Mouse (Mus musculus) CH12.LX (cell line): ENCODE measurements around the gene Fry. TPM values are rescaled to one million over a fixed set of nuclear protein-coding genes. Genes with fewer than 3 reads are reported as not detected.

ENCODE experiments used
- DNase-seq: peaks from one replicate; pipeline ENCODE4 v3.0.0-alpha.2; 2013; ENCODE audit errors: extremely low read depth
- H3K27ac ChIP-seq: 2 replicates; pipeline ENCODE4 v1.5.1; 2012; ENCODE audit warnings: low read depth, mild to moderate bottlenecking, control low read depth, moderate library complexity; ENCODE audit not compliant: insufficient read depth
- H3K27me3 ChIP-seq: replicated peaks from 2 replicates; pipeline ENCODE3; 2012; ENCODE audit warnings: inconsistent platforms
- H3K36me3 ChIP-seq, 2 experiments: replicated peaks in 1 of 2; 2 replicates each; pipeline versions ENCODE3 to v1.6.1; 2012; ENCODE audit warnings: inconsistent platforms in 1 of 2, low read length in 1 of 2, mild to moderate bottlenecking in 1 of 2, mixed read lengths in 1 of 2, moderate library complexity in 1 of 2; ENCODE audit not compliant: control insufficient read depth in 1 of 2, insufficient read depth in 1 of 2
- H3K4me1 ChIP-seq, 2 experiments: 2 replicates each; pipeline ENCODE4 v1.6.1; 2012; ENCODE audit warnings: inconsistent platforms in 1 of 2, moderate library complexity in 1 of 2; ENCODE audit not compliant: insufficient read depth in 2 of 2, control insufficient read depth in 1 of 2
- H3K4me2 ChIP-seq: 2 replicates; pipeline ENCODE4 v1.6.1; 2012; ENCODE audit warnings: low read depth, mild to moderate bottlenecking, control low read depth; ENCODE audit not compliant: poor library complexity, insufficient read depth, severe bottlenecking
- H3K4me3 ChIP-seq, 3 experiments: fragments of 150-350 bp in 1 of 3; sonication (generic) in 1 of 3; replicated peaks in 1 of 3; 2 replicates each; pipeline versions ENCODE3 to v1.5.1; 2011 to 2012; ENCODE audit warnings: low read depth in 2 of 3, low read length in 2 of 3, mild to moderate bottlenecking in 2 of 3, moderate library complexity in 2 of 3, control low read depth in 1 of 3, improper control_type of control experiment in 1 of 3, inconsistent platforms in 1 of 3, mixed read lengths in 1 of 3; ENCODE audit not compliant: poor library complexity in 1 of 3
- H3K79me2 ChIP-seq: replicated peaks from 2 replicates; pipeline ENCODE4 v1.6.1; 2012; ENCODE audit warnings: mild to moderate bottlenecking, moderate library complexity; ENCODE audit not compliant: control insufficient read depth, poor library complexity, insufficient read depth, severe bottlenecking; ENCODE audit errors: extremely low read depth
- H3K9ac ChIP-seq: 2 replicates; pipeline ENCODE4 v1.6.1; 2012; ENCODE audit warnings: low read depth, mild to moderate bottlenecking, control low read depth, moderate library complexity; ENCODE audit not compliant: insufficient read depth
- H3K9me3 ChIP-seq: replicated peaks from 2 replicates; pipeline ENCODE3; 2012; ENCODE audit warnings: low read length, inconsistent platforms, mixed read lengths
- CHD2 ChIP-seq: IDR thresholded peaks from 2 replicates; pipeline ENCODE4 v1.6.1; 2011; ENCODE audit warnings: low read length, improper control_type of control experiment
- ELF1 ChIP-seq: IDR thresholded peaks from 2 replicates; pipeline ENCODE4 v1.6.1; 2014; ENCODE audit warnings: low read depth, mild to moderate bottlenecking, inconsistent platforms, low read length, improper control_type of control experiment
- IRF4 ChIP-seq: IDR thresholded peaks from 2 replicates; pipeline ENCODE4 v1.6.1; 2014; ENCODE audit warnings: low read depth, mild to moderate bottlenecking, inconsistent platforms, low read length, improper control_type of control experiment
- JUN ChIP-seq: IDR thresholded peaks from 2 replicates; pipeline ENCODE4 v1.6.1; 2011; ENCODE audit warnings: low read depth, mild to moderate bottlenecking, low read length, improper control_type of control experiment, moderate library complexity; ENCODE audit not compliant: insufficient read depth
- KAT2A ChIP-seq: IDR thresholded peaks from 2 replicates; pipeline ENCODE4 v1.6.1; 2012; ENCODE audit warnings: low read length, improper control_type of control experiment, inconsistent platforms; ENCODE audit not compliant: insufficient replicate concordance
- MAX ChIP-seq: IDR thresholded peaks from 2 replicates; pipeline ENCODE4 v1.6.1; 2011; ENCODE audit warnings: low read length, improper control_type of control experiment
- MAZ ChIP-seq: IDR thresholded peaks from 2 replicates; pipeline ENCODE4 v1.6.1; 2012; ENCODE audit warnings: low read depth, mild to moderate bottlenecking, inconsistent platforms, low read length, improper control_type of control experiment, moderate library complexity
- MXI1 ChIP-seq: IDR thresholded peaks from 2 replicates; pipeline ENCODE4 v1.6.1; 2011; ENCODE audit warnings: mild to moderate bottlenecking, low read depth, low read length, improper control_type of control experiment
- NELFE ChIP-seq: IDR thresholded peaks from 2 replicates; pipeline ENCODE4 v1.6.1; 2011; ENCODE audit warnings: low read depth, low read length, improper control_type of control experiment
- NRF1 ChIP-seq: IDR thresholded peaks from 2 replicates; pipeline ENCODE4 v1.6.1; 2014; ENCODE audit warnings: low read depth, mild to moderate bottlenecking, inconsistent platforms, low read length, improper control_type of control experiment, moderate library complexity
- PAX5 ChIP-seq: IDR thresholded peaks from 2 replicates; pipeline ENCODE4 v1.6.1; 2012; ENCODE audit warnings: low read length, inconsistent platforms, mixed read lengths
- POLR2AphosphoS2 ChIP-seq: IDR thresholded peaks from 2 replicates; pipeline ENCODE4 v1.6.1; 2011; ENCODE audit warnings: low read depth, low read length, improper control_type of control experiment
- SMC3 ChIP-seq: IDR thresholded peaks from 2 replicates; pipeline ENCODE4 v1.6.1; 2011; ENCODE audit warnings: low read depth, low read length, improper control_type of control experiment
- TBP ChIP-seq: conservative IDR thresholded peaks from 2 replicates; pipeline ENCODE4 v1.6.1; 2011; ENCODE audit warnings: low read depth, low read length, improper control_type of control experiment
- TCF12 ChIP-seq: IDR thresholded peaks from 2 replicates; pipeline ENCODE4 v1.6.1; 2014; ENCODE audit warnings: low read depth, mild to moderate bottlenecking, inconsistent platforms, low read length, improper control_type of control experiment
- USF1 ChIP-seq: IDR thresholded peaks from 2 replicates; pipeline ENCODE4 v1.6.1; 2014; ENCODE audit warnings: low read depth, mild to moderate bottlenecking, inconsistent platforms, low read length, improper control_type of control experiment
- ZC3H11A ChIP-seq: IDR thresholded peaks from 2 replicates; pipeline ENCODE4 v1.6.1; 2012; ENCODE audit warnings: low read depth, mild to moderate bottlenecking, inconsistent platforms, low read length, improper control_type of control experiment
- ZKSCAN1 ChIP-seq: IDR thresholded peaks from 2 replicates; pipeline ENCODE4 v1.6.1; 2012; ENCODE audit warnings: low read depth, inconsistent platforms, low read length, improper control_type of control experiment, borderline replicate concordance
- ZNF384 ChIP-seq: IDR thresholded peaks from 2 replicates; pipeline ENCODE4 v1.6.1; 2012; ENCODE audit warnings: low read depth, low read length, improper control_type of control experiment, inconsistent platforms
- dilution Hi-C: fragments of 300-500 bp; cut with MboI; formaldehyde crosslinking; loops from 2 replicates; pipeline ENCODE4 v1.14.3; 2020; ENCODE audit warnings: low sequenced_read_pairs; ENCODE audit not compliant: extremely low pct_unique_long_range_greater_than_20kb, extremely low pct_ligation_motif_present
- in situ Hi-C: fragments of 300-500 bp; cut with MboI; formaldehyde crosslinking; loops from 3 replicates; pipeline ENCODE4 v1.14.3; 2019; ENCODE audit warnings: low sequenced_read_pairs, low pct_ligation_motif_present, low pct_unique_long_range_greater_than_20kb, mixed read lengths
- polyA plus RNA-seq: library from polyadenylated mRNA; unstranded; fragments of >175 nt; gene quantifications from 2 replicates; pipeline ENCODE4 v1.2.1, GENCODE M21; 2012; ENCODE audit warnings: low read depth; ENCODE audit not compliant: insufficient read length
- total RNA-seq, 2 experiments: library from RNA; depleted of rRNA; stranded (reverse); fragments of 300-350 nt in 1 of 2; fragments of >200 nt in 1 of 2; gene quantifications; 2 replicates each; pipeline ENCODE4 v1.2.3; 2012 to 2014

Gene Fry
- total and polyA plus RNA-seq, 3 experiments: 0.34 to 0.80 (median 0.34) TPM

GRCm38 (mm10) chr5:150229776-150230175 is 111.3 kb downstream of the Fry start:
- DNase-seq: no peak

GRCm38 (mm10) chr5:150232159-150233150 is 114.0 kb downstream of the Fry start:
- Histone ChIP-seq H3K4me1 (no peaks in the 10 kb centered on the region), H3K79me2 (no peaks in the 10 kb centered on the region), H3K9me3 (peaks cover 47% of the 10 kb centered on the region), H3K27ac (no peak overlapping the region), H3K4me2 (no peak overlapping the region), H3K27me3 (no peaks in the 10 kb centered on the region), H3K36me3 (no peaks in the 10 kb centered on the region), H3K9ac (no peak overlapping the region), H3K4me3 (no peak overlapping the region)
- dilution Hi-C loops: no loop called here
- peak; percentile 33 for DNase-seq
- in situ Hi-C loops: no loop called here
- TF ChIP-seq ZNF384 (no peak), KAT2A (no peak), IRF4 (no peak), USF1 (no peak), POLR2AphosphoS2 (no peak), TCF12 (no peak), MXI1 (no peak), CHD2 (no peak), NELFE (no peak), SMC3 (no peak), ZKSCAN1 (no peak)

More at GRCm38 (mm10) chr5:150229776-150230175, 111.3 kb downstream of the Fry start:
- H3K4me2 ChIP-seq: no peak overlapping the region
- dilution Hi-C loops: no loop called here
- peaks cover 41% of the 10 kb centered on the region for H3K9me3 ChIP-seq
- H3K9ac ChIP-seq: no peak overlapping the region
- no peaks in the 10 kb centered on the region for H3K36me3 ChIP-seq
- H3K4me1 ChIP-seq: no peaks in the 10 kb centered on the region
- no peaks in the 10 kb centered on the region for H3K79me2 ChIP-seq
- in situ Hi-C loops: no loop called here
- no peak overlapping the region for H3K27ac ChIP-seq
- no peak overlapping the region for H3K4me3 ChIP-seq
- no peaks in the 10 kb centered on the region for H3K27me3 ChIP-seq
- TF ChIP-seq JUN (no peak), NELFE (no peak), PAX5 (no peak), SMC3 (no peak), TBP (no peak), KAT2A (no peak), ZC3H11A (no peak), MAX (no peak), NRF1 (no peak), ELF1 (no peak), MAZ (no peak)
